Mouse (Mus musculus): Measurements from ENCODE around the gene Nabp1. TPM values are rescaled to one million over a fixed set of nuclear protein-coding genes. Genes with fewer than 3 reads are reported as not detected.

Nabp1 gene
- 10 to 100 TPM; 15.1 to 22.9 (median 20.5) TPM for total RNA-seq (2022)

DNA sequence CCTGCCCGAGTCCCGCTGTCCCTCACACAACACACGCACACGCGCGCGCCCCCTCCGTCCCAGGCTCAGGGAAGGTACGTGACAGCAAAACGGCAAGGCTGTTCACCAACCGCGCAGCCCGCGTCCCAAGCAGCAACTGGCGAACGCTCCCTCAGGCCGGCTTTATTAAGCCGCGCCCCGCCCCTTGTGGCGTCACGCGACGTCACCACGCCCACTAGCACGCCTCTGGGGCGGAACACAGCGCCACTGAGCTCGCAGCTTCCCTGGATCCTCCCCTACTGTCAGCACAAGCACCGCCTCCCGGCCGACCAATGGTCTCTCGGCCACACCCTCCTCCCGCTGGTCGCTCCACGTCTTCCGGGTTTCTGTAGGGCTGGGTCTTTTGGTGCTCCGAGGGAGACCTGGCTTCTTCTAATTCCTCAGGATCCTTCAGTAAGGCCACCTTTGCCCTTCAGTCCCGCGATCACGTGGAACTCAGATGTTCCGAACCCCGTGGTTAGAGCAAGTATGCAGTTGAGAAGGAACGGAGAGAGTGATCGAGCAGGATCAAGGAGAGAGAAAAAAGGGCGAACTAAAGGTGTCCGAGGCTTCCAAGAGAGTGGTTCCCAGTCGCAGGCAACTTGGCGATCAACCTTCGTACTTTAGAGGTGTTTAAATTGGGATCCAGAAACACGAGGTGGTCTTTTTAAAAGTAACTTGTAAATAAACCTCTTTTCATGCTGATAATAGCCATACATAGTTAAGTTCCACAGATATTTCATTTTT is at the start of gene Nabp1:
Nabp1 (minus strand) TSS at position 164 of the 765 bp plus-strand sequence.
- peak; percentile 97 to 99 for DNase-seq (ENCODE audit: low spot score in 2 of 2)

DNA sequence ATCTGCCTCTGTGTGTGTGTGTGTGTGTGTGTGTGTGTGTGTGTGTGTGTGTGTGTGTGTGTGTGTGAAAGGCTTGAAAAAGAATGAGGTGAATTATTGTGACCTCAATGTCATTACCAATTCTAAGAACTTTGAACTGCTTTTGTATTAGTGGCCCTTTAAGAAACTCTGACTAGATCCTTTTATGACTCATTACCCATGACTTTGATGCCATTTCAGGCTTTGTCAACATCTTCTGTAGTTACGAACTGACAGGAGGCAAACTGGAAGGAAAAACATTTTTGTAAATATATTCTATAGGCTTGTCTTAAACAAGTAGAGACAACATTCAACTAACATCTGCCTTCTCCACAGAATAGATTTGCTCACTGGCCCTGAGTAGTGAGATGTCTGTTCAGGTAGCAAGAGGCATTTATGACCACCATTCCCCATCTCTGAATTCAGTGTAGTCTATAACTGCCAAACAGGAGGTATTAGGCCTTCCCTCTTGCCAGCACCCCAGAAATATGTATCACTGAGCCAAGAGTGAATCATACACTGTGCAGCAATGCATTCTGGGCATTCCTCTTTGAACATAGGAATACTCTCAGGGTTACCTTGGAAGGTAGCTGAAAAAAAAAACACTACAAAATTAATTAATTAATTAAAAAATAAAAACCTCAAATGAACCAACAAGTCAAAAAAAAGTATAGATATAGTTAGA is 47.5 kb upstream of the Nabp1 start:
- DNase-seq (ENCODE audit: low spot score in 2 of 2), result no peak

DNA sequence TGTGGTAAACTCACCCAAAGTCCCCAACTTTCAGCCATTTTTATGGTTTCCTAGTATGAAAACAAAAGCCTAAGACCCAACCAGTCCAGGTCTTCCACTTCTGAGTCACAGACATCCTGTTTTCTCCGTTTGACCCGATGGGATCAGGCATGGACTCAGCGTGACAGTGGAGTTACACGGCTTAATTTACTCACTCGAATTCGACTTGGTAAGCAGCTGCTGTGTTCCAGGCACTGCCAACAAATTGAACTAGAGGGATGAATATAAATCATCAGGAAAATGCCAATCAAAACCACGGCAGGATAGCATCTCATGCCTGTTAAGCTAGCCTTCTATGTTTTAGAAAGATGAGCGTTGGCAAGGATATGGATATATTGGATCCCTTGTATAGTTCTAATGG is 43.4 kb upstream of the Nabp1 start:
- DNase-seq (ENCODE audit: low spot score in 2 of 2), result peak in 1 of 2 experiments; percentile 25

DNA sequence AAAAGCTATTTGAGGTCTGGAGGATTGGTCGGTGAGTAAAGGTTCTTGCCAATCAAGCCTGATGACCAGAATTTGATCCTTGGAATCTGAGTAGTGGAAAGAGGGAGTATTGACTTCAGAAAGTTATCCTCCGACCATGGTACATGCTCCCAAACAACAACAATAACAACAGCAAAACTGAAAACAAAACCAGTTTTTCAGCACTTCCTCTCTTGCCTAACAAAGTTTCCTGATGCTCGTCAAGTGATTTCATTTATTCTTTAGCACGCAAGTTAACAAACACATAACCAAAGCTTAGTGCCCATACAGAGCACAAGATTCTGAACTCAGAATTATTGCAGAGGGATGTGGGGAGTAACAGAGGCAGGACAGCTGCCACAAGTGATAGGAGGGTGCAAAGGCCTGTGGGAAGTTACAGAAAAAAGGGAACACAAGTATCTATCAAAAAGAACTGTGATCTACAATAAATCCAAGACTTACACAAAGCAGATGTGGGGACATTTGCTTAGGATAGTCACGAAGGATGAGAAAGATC is 42.1 kb upstream of the Nabp1 start:
- DNase-seq (ENCODE audit: low spot score in 2 of 2), result no peak

DNA sequence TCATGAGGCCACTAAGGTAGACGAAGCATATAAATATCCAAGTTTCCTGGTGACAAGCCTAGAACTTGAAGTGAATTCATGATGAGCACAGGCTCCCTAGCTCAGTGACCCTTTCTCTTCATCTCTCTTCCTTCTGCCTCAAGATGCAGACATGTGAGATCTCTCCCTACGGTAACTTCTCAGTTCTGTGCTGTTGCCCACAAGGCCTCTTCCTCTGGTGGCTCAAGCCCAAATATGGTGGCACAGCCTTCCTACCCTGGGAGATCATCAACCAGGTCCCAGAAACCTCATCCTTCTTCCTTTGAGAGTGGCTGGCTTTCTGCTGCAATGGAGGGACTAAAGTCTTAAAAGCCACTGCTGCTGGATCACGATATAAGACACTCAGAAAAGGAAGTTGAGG is 40.9 kb upstream of the Nabp1 start:
- no peak for DNase-seq (ENCODE audit: low spot score in 2 of 2)

DNA sequence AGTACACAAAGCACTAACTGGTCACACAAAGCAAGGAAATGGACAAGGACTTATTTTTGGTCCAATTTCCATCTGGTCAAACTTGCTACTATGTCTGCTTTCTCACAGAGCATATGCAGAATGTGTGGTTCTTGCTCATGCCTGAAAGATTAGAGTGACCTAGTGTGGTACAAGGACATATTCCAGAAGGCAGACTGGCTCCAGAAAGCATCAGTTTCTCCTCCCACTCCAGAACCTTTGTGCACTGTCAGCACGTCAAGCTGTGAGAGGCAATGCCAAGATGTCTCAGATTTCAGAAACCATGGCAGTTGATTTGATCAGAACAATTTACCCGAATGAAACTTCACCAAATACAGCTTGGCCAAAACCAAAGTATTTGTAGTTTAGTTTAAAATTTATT is 37.4 kb upstream of the Nabp1 start:
- no peak for DNase-seq (ENCODE audit: low spot score in 2 of 2)

DNA sequence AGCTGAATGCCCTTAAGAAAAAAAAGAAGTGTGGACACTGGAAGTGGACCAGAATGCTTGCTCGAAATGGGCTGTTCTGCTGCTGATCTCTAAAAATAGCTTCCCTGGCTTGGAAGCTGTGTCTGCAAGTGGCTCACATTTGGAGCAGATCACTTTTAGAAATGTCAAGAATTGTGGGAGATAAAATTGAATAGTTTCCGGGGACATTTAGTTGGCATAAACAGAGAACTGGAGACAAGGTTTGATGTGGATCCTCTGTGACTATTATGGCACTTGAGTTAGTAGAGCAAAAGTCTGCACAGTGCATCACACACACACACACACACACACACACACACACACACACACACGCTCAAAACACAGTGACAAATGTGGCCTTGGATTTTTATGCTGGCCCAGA is 36.8 kb upstream of the Nabp1 start:
- DNase-seq (ENCODE audit: low spot score in 2 of 2), result no peak

DNA sequence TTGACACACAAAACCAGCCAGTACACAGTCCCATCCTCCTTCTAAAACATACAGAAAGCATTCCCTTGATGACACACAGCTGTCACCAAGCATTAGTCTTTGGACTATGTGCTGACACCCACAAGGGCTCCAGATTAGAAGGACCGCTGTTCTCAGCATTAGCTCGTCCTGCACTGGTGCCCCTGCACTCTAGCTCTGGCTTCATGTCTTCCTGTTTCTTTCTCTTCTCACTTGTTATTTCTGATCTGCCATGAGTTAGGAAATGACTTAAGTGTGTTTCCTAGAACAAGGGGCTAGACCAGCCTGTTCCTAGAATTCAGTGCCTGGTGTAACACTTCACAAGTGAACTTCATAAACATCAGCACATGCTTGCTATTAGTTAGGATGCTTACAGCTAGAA is 36.2 kb upstream of the Nabp1 start:
- DNase-seq (ENCODE audit: low spot score in 2 of 2), result no peak

DNA sequence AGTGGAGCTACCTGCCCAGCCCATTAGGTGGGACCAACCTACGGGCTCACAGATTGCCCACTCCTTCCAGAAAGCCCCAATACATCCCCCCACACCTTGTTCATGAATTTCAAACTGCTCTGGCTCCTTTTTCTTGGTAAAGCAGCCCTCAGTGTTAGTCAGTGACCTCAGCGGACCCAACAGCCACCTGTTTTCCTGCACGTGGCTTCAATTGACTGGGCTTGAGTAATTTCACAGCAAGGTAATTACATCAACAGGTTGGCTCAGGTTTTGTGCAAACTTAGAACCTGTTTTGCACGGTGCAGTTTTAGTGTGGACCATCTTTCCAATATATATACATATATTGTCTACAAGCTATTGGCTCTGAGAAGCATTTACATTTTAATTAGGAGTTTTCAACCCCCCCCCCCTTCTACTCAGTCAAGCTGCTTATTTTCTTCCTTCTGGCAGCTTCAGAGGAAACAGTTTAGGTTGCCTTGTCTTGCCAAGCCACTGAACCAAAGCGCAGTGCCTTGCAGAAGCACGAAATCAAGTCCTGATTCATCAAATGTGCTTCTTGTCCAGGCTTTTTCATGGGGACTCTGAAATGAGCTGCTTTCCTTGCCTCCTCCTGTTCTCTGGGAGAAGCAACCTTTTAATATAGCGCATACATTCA is 35.0 kb upstream of the Nabp1 start:
- DNase-seq (ENCODE audit: low spot score in 2 of 2), result no peak

DNA sequence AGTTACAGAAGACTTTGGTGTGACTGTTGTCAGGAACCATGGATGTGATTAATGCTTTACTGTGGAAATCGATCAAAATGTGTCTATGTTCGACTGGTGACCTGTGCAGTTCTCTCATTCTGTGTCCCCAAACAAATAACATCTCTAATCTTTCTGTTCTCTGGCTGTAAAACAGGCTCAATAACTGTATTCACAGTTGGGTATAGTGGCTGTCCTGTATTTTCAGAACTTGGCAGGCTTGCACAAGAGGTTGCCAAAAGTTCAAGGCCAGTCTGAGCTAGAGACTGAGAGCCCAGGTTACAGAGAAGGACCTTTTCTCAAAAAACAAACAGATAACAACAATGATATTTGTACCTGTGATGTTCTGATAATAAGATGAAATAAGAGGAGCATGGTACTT is 34.1 kb upstream of the Nabp1 start:
- no peak for DNase-seq (ENCODE audit: low spot score in 2 of 2)

DNA sequence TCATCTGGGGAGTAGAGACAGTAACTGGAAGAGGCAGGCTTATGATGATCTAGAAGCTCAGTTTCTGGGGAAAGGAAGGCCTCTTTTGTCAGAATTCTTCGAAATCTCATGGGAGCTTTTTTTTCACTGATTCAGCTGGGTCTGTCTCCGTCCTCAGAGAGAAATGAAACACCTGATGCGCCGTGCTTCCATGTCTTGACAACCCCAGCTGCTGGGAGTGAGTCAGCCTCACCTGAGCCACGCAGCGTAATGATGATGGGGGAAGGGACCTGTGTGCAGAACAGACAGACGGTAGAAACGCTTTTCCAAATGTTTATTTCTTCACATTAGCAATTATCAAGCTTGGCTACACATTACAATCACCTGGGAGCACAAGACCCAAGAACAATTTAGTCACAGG is 31.6 kb upstream of the Nabp1 start:
- DNase-seq (ENCODE audit: low spot score in 2 of 2), result no peak

DNA sequence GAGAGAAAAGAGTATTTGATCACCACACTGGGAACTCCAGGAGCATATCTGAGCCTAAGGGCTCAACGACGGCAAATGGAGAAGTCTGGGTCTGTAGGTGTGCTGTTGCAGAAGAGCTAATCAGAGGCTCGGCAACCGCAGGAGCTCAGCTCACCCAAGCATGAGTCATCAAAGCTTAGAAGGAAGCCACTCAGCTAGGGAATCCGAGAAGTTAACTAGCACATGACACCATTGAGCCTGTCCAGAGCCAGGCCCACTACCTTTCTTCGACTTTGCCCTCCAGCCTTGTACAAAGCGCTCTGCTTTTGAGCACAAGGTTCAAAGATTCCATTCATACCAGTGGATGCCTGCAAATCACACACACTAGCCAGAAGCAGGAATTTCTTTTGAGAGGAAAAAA is 30.9 kb upstream of the Nabp1 start:
- no peak for DNase-seq (ENCODE audit: low spot score in 2 of 2)

DNA sequence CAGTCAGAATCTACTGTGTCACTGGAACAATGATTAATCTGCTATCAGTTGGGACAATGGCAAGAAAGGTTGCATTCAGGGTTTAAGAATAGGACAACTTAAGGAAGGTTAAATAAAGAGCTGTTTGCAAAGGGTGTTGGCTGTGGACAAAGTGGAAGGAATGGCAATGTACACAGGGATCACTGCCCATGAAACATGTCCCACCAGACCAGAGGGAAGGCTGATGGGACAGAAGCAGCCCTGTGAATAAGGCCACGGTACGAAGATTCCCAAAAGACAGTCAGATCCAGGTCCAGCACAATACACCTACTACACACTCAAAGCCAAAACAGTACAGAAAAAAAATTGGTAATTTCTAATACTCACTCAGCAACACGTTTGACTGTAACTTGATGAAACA is 30.3 kb upstream of the Nabp1 start:
- no peak for DNase-seq (ENCODE audit: low spot score in 2 of 2)

DNA sequence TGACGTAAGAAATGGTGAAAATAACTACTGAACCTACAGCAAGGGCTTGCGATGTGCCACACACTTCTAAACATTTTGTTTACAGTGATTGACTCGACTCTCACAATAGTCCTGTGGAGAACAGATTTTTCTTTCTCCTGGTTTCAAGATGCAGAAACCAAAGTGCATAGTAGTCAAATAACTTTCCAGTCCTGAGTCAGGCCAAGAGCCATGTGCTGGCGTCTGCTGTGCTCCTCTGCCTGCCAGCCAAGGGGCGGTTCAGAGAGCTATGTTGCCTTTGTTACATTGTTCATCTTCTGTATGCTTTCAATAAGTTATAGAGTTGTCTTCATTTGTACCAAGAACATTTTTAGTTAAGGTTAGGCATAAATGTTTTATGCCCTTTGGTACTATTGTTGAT is 29.2 kb upstream of the Nabp1 start:
- no peak for DNase-seq (ENCODE audit: low spot score in 2 of 2)

DNA sequence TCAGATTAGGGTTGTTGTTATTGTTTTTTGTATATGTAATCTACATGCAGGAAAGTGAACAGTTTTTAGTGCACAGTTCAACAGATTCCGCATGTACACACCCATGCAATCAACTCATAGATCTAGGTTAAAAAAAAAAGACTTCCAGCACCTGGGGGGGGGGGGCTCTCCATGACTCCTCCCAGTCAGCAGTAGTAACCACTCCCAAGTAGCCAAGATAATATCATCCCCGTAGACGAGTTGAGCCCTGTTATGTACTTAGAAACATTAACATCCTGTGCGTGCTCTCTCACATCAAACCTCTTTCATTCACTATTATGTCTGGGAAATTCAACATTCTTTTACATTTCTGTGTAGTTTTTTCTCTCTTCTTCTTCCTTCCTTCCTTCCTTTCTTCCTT is 28.0 kb upstream of the Nabp1 start:
- no peak for DNase-seq (ENCODE audit: low spot score in 2 of 2)

DNA sequence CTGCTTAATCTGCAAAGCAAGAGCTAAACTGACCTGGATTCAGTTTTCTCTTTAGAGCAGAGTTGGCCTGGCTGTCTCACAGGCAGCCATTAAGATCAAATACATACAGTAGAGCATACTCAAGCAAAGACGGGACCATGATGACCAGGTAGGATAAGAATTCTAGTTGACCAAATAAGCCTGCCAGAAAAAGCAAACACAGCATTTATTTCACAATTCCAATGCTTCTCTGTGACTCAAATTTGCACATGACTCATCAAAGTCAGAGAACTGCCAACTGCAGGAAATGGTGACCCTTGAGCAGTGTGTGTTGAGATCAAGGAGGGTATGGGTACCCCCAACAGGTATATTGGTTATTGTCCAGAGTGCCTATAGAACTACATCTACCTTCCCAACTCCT is 27.4 kb upstream of the Nabp1 start:
- no peak for DNase-seq (ENCODE audit: low spot score in 2 of 2)

DNA sequence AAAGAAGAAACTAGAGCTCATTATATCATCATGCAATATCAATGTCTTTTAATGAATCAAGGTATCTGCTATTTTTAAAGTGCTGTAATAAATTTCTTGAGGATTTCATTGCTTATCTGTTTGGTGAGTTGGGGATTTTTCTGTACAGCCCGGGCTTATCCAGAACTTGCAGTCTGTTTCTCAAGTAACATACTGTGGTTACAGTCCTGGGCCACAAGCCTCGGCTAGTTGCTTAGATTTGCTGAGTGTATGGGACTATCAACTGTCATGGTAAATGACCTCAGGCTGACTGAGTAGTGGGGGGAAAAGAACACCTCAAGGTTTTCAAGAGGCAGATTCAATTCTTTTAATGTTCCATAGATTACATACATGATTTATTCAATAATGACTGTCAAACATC is 24.8 kb upstream of the Nabp1 start:
- DNase-seq (ENCODE audit: low spot score in 2 of 2), result no peak

DNA sequence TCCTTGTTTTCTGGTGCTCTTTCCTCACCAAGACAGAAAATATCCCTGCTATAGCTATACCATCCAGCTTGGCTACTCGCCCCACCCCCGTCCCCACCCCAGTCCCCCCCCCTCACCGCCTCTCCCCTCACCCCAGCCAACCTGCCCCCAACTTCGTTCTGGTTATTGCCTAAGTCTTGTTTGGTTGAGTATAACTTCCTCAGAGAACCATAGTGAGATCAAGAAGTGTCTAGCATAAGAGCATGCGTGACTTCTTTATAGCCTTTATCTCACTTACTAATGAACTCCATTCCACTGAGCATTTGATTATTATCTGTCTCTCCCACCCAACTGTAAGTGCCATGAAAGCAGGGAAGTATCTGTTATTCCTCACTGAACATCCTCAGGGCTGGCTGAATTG is 24.1 kb upstream of the Nabp1 start:
- no peak for DNase-seq (ENCODE audit: low spot score in 2 of 2)

DNA sequence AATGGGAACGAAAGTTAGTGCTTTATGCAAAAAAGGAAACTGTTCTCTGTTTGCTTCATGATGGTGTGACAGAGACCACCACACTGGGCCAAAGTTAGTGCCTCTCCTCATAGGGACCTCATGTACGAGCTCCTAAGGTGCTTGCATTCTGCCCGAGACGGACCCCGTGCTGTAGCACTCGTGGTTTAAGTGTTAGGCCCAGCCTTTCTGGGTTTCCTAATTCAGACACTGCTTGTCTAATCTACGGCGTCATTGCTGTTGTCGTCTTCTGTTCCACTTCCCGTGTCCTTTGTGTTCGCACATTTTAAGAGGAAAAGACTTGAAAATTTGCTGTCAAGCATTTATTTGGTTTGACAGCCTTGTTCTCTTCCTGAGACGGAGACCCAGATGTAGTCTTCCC is 23.0 kb upstream of the Nabp1 start:
- no peak for DNase-seq (ENCODE audit: low spot score in 2 of 2)

DNA sequence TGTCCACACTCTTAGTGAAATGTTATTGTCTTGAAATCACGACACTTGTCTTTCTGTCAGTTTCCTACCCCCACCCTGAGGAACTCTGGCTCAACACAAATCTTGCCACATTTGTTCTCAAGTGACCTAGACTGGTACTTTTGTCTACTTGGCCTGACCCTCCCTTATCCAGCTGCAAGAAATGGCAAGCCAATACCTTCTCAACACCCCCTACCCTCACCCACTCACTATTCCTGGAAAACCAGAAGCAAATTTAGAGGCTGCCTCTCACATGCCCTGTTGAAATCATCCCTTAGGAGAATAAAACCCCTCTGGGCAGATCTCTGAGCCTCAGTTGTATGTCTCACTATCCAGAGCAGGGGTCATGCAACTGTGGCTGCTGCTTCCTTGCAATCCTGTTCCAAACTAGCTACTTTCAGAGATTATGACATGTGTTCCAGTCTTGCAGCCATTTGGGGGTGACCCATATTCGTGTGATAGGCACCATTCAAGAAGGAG is 20.4 kb upstream of the Nabp1 start:
- DNase-seq (ENCODE audit: low spot score in 2 of 2), result no peak

DNA sequence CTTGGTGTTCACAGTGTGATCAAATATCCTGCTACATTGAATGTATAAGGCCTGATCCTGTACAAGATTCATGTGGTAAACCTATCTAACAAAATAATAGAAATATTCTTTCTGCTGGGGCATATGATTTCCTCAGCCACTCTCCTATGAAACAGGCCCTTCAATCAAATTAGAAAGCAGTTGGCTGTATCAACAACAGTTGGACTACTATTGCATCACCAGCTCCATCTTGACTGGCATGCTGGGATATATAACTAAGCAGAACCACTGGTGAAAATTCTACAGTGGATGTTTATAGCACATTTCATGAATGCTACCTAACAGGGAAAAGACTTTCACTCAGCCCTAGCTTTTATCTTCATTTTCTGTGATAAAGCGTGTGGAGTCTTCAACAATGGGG is 17.9 kb upstream of the Nabp1 start:
- DNase-seq (ENCODE audit: low spot score in 2 of 2), result no peak

DNA sequence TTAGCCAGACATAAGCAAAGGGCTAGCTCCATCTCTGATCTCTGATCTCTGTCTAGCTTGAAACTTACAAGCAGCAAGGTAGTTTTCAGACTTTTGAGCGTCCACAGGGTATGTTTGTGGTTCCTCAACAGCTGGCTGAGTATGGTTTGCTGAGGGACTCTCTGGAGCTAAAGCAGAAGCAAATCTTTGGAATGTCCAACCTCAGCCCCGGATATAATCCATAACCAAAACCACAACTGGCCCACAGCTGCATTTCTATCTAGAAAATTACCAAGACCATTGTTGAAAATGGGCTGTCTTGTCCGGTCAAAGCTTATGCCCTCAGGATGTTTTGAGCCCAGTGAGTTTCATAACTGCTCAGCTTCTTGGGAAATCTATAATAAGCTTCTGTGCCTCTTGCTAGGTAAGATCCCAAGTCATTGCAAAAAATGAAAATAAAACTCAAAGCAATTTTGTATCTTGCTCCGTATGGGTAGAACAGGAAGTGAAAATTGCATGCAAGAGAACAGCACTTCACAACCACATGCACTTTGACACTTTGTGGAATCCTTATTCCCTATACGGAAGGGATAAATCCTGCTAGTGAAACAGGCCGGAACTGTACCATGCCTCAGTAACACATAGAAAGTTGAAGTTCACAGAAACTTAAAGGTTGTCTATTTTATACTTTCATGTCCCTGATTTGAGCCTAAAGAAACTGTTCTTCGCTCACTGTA is 15.5 kb upstream of the Nabp1 start:
- no peak for DNase-seq (ENCODE audit: low spot score in 2 of 2)
